Mouse (Mus musculus) bone marrow macrophage, adult 2 months (primary cell): Measurements from ENCODE around the gene Fam169a.

Experiments used
- CTCF ChIP-seq: IDR thresholded peaks from 2 replicates; pipeline ENCODE4 v1.5.1; 2012; ENCODE audit warnings: low read depth, mild to moderate bottlenecking, low read length, moderate library complexity
- POLR2A ChIP-seq: IDR thresholded peaks from 2 replicates; pipeline ENCODE4 v1.6.1; 2012; ENCODE audit warnings: mild to moderate bottlenecking, low read depth, low read length, borderline replicate concordance

DNA sequence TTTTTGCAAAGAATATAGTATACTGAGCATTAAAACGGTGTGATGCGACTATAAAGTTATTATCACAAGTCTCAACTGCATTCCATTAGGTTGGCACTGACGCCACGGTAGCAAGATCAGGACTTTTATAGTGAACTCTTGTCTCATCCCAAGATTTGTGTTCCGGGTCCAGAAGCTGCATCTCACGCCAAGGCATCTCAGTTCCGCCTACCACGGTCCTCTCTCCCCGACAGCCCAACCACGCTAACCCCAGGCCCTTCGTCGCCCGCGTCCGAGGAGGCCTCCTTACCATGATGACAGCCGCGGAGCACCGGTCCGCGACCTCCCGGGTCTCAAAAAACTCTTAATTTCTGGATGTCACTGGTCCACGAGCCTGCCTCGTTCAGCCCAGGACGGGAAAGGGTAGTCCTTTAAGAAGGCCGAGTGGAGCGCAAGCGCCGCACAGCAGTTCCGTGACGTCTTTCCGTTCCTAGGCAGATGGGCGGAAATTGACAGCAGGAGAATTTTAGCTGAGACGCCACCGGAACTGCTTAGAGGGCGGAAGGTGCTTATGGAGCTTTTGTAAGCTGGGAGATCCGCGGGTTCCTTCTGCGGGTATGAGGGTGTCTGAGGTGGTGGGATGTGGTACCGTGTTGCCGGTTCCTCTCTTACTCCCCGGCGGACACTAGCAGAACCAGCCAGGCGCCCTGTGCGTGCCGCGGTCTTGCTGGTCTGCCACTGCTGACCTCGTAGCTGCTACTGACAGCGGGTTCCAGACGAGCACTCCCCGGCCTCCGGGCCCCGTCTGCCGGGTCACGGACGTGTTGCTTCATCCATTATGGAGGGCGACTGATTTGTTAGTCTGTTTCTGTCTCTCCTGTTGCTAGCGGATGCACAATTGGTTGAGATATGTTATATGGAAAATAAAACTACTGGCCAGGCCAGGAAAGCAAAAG lies 70.6 kb downstream of the Fam169a start, which contains the start of the genes Gfm2 and Nsa2:
- TF ChIP-seq CTCF (no peak), POLR2A (peak; percentile 62; the same call in 1 of the 2 replicates)
